Mouse (Mus musculus) CH12F3 (cell line): ENCODE measurements at regions not wholly inside any gene's neighbourhood (a gene's known extent, or its start where the extent isn't known, plus 50 kb on each side); places are given as distances from the start of the nearest gene placed in this dataset.
"Not testable (repeated sequence)": the region's sequence is repeated elsewhere in the genome, so short reads cannot be mapped to it uniquely, and the experiment has no call there.

Experiments used
- in situ Hi-C: fragments of 300-500 bp; cut with MboI; formaldehyde crosslinking; loops from 2 replicates; pipeline ENCODE4 v1.14.3; 2020; ENCODE audit warnings: low sequenced_read_pairs

GRCm38 (mm10) chr11:31615107-31615811 is 56.4 kb downstream of the Bod1 start:
- in situ Hi-C loops, result loop anchor here (25.0 kb wide), 1 partner anchor 353 kb away; no protein-coding TSS in a partner anchor

- in situ Hi-C loops, result loop anchor here (25.0 kb wide), 1 partner anchor 352 kb away; no protein-coding TSS in a partner anchor
Observed at GRCm38 (mm10) chr11:31614394-31614713, 57.3 kb downstream of the Bod1 start.

- in situ Hi-C loops, result loop anchor here (25.0 kb wide), 1 partner anchor 352 kb away; no protein-coding TSS in a partner anchor
Observed at GRCm38 (mm10) chr11:31613688-31614393, 57.8 kb downstream of the Bod1 start.

GRCm38 (mm10) chr11:31608458-31608857 is 63.2 kb downstream of the Bod1 start:
- in situ Hi-C loops, result loop anchor here (25.0 kb wide), 1 partner anchor 346 kb away; no protein-coding TSS in a partner anchor

DNA sequence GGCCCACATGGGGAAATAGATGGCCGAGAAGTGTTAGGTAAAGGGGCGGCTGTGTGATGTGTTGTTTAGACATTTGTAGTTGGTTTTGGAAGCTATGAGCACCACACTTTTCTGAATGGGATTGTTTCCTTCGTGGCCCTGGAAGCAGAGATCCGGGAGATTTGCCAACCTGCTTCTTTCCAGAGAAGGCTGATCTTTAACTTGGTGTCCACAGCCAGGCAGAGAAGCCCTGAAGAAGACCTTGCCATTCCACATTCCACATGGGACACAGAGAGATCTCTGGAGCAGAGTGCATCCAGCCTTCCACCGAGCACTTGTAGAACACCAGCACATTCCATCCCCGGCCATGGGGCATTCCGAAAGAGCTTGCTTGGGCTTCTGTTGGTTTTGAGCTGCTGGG is 70.2 kb downstream of the Bod1 start:
- in situ Hi-C loops, result loop anchor here (25.0 kb wide), 1 partner anchor 339 kb away; no protein-coding TSS in a partner anchor

DNA sequence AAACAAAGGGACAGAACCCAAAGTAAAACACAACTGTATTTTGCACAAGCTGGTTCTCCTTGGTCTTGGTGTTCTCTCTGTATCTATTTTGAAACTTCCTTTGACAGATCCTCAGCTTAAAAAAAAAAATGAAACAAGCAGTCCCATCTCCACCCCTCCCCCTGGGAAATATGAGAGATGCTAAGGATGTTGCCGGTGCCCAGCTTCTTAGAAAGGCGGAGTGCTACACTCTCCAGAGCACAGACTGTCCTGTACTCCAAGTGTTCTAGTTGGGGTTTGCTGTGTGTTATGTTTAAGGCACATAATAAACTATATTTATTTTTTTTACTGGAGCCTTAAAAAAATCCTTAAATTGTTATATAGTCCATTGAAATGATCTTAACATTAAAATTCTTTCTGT is 78.1 kb downstream of the Bod1 start:
- in situ Hi-C loops, result no loop called here

DNA sequence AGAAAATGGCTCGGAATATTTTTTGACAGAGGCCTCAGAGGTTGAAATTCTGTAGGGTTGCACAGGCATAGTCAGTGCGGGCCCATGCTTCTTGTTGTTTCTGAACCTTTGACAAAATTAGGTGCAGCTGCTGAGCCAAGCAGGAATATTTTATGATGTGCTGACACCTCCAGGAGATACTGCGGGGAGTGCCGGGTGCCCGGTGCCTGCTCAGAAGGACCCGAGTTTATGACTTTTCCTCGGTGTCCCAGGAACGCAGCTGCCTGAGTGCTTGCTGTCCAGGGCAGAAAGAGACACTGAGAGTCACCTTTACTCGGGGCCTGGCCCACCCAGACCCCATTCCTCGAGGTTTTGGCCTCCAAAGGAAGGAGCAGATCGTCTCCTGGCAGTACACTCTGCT is 79.6 kb downstream of the Bod1 start:
- in situ Hi-C loops, result no loop called here

DNA sequence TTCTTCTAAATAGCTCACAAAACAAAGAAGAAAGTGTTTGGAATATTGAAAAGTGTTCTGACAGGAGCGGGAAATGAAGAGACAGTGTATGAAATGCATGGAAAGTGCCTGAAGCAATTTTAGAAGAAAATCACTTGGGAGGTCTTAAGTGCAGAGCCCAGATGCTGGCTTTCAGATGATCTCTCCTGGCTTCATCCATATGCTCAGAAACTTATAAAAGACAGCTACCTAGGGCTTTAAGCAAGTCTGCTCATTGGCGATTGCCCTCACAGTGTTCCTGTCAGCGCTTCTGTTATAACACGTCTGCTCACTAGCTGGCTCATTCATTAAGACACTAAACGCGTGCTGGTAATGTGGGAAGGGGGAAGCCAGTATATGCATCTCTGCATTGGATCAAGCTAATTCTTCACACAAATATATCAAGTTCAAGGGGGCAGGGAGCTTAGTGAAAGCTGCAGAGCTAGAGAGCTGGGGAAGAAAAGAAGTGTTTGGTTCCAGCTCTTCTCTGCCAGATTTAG is 80.6 kb downstream of the Bod1 start:
- in situ Hi-C loops, result no loop called here

DNA sequence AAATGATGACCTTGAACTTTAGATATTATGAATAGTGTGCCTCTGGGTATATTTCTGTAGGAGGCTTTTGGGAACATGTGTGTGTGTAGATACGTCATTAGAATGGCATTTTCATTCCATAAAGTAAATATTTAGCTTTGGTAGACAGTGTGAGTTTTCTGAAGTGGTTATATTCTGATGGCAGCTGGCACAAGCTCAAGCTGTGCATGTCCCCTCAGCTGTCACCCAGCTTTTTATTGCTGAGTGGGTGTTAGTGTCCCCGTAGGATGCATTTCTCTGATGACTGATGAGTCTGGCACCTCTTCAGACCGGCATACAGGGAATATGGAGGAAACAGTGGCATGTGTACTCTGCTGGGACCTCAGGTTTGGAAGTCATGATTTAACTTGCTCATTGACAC is 96.7 kb downstream of the Bod1 start:
- in situ Hi-C loops, result no loop called here

DNA sequence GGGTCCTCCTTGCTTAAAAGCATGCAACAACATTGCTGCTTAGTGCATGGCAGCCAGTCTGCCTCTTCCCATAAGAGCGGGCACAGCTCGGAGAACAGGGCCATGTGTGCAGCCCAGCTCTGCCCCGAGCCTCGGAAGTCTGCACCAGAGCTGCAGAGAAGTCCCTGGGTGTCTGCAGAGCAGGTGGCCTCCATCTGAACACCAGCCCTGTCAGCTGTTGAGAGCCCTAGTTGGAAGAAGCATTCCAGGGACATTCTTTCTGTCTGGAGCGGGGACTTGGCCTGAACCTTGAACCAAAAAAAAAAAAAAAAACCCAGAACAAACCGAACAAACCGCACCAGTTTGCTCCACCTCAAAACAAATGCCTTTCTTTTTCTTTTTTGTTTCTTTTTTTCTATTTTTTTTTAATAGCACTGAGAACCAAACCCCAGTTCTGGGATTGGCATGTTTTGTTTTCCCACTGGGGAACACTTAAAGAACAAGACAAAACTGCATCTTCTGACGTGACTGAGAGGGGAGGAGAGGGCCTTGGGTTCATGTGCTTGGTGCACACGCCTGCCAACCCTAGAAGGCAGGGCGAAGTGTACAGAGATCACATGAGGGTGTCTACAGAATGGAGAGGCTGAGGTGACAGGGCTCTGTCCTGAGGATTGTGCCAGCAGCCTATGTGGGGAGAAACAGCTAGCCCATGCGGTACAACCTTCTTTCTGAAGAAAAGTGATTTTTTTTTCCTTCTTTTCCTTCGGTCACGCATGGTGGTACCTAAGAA is 106.8 kb downstream of the Bod1 start:
- in situ Hi-C loops, result no loop called here

- in situ Hi-C loops, result no loop called here
Observed at GRCm38 (mm10) chr11:31563826-31564741, 107.6 kb downstream of the Bod1 start.

DNA sequence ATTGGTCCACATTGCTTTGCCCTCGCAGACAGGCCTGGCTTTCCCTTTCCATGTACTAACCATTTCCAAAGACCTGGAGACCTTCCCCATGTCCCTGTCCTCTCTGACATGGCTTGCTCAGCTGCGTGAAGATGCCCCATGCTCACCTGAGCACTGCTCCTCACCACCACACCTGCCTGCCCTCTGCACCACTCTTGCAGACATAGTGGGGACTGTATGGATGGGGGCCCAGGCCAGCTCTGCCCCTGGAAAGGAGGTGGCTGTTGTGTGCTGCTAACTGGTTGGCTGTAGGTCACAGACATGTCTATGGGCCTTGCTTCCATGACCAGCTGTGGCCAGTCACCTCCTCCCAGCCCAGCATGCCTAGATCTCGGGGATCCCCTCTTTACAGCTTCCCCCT is 108.7 kb downstream of the Bod1 start:
- in situ Hi-C loops, result no loop called here

DNA sequence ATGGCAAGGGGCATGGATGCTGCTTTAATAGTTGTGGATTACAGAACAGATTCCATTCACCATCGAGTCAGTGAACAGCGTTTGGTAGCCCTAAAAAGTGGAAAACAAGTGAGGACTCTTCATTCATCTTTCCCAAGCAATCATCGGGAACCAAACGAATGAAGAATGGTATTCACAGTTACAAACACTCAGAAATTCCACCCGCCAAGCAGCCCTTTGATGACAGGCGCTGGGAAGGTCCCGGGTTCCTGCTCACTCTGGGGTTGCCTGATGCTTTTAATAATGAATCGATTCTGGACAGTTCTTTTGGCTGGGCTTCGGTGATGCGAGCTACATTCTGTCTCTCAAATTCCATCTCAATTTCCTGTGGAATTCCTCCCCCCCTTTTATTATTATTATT is 110.9 kb downstream of the Bod1 start:
- in situ Hi-C loops, result no loop called here

- in situ Hi-C loops, result no loop called here
Observed at GRCm38 (mm10) chr11:31555042-31555441, 116.6 kb downstream of the Bod1 start.

DNA sequence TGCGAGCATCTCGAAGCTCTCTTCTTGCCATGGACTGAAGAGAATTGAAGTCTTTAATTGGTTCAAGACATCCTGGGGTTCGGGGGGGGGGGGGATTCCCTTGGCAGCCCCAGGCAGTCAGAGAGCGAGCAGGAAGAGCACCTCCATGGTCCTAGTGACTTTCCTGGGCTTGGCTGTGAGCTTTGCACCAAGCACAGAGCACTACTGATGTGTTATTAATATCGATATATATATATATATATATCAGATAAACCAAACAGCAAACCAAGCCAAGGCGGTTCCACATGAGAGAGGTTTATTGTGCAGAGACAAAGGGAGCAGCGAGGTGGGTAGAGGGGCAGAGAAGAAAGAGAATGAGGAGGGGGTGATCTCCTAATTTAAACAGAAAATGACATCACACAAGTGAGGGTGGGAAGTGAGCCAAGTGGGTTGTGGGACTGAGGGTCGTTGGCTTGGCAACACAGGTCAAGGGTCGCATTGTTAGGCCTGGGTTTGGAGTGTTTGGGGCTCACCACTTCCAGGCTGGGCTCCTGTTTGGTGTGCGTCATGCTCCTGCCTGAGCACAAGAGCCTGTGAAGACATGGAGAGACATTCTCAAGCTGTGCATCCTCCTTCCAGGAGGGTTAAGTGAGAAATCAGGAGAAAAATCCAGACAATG is 119.9 kb downstream of the Bod1 start:
- in situ Hi-C loops, result no loop called here

- in situ Hi-C loops, result no loop called here
Observed at GRCm38 (mm10) chr11:31550747-31551613, 120.7 kb downstream of the Bod1 start.

GRCm38 (mm10) chr11:31545514-31545913 is 126.2 kb downstream of the Bod1 start:
- in situ Hi-C loops, result not testable (repeated sequence)

DNA sequence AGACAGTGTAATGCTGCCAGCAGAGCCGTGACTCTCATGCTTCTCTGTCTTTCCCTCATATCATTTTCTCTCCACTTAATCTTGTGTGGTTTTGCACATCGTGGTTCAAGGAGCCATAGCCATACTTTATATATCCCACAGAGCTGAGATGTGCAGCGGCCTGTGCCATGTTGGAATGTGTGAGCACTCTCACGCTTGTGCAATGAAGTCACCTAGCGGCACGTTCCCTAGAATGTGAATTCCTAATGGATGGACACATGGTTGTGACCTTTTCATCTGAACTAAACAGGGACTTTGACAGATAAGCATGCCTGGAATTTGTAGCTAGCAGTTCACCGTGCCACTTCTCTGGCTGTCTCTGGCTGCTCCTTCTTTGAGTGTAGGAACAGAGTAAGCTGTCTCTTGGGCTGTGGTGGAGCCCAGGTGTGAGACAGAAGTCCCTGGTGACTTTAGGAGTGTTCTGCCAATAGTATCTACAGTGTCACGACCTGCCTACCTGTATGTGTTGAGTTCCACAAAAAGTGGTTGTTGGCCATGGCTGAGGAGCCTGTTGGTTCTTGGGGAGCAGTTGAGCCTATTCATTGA is 129.0 kb downstream of the Bod1 start:
- in situ Hi-C loops, result no loop called here
